Mouse (Mus musculus): ENCODE data around the gene Eif4b. TPM values are rescaled to one million over a fixed set of nuclear protein-coding genes. Genes with fewer than 3 reads are reported as not detected.

Gene Eif4b
- polyA plus RNA-seq (2015; fragmentation: Illumina TruSeq; extraction: RNeasy Lipid Tissue Mini Kit (QIAGEN cat#74804); ENCODE audit: insufficient read depth, low read depth, low replicate concordance): 35.5 TPM

DNA sequence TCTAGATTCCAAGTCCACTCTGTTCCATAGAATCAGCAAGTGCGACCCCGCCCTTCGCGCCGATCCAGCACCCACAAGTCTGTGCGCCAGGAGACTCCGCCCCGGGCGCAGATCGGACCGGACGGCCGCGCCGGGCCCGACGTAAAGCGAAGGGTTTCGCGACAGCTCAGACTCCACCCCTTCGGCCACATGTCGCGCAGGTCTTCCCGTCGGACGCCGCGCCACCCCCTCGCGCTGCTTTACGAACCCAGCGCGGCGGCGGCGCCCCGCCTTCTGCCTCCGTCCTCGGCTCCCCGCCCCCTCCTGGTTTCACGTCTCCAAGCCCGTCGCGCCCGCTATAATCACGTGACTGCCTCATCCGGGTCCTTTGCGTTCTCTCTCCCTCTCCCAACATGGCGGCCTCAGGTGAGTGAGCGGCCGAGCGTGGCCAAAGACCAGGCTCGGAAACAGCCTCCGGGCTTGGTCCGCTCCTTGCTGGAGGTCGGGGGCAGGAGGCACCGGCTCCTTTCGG, at the start of gene Eif4b:
TSS of gene Eif4b (plus strand) at position 215 of the 511 bp plus-strand sequence.

DNA sequence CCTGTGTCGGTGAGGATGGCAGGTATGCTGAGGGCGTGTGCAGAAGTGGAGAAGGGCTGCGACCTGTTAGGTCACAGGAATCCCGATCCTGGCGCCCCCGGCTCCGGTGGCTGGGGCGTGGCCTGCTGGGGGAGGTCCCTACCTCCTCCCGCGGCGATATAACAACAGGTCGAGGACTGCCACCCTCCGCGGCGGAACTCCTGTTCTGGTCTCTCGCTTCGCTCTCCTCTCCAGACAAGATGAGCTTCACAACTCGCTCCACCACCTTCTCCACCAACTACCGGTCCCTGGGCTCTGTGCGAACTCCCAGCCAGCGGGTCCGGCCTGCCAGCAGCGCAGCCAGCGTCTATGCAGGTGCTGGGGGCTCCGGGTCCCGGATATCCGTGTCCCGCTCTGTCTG, 45.5 kb upstream of the Eif4b start, which contains the start of gene Krt18:
TSS of gene Krt18 (plus strand) at position 141 of the 400 bp plus-strand sequence.

DNA sequence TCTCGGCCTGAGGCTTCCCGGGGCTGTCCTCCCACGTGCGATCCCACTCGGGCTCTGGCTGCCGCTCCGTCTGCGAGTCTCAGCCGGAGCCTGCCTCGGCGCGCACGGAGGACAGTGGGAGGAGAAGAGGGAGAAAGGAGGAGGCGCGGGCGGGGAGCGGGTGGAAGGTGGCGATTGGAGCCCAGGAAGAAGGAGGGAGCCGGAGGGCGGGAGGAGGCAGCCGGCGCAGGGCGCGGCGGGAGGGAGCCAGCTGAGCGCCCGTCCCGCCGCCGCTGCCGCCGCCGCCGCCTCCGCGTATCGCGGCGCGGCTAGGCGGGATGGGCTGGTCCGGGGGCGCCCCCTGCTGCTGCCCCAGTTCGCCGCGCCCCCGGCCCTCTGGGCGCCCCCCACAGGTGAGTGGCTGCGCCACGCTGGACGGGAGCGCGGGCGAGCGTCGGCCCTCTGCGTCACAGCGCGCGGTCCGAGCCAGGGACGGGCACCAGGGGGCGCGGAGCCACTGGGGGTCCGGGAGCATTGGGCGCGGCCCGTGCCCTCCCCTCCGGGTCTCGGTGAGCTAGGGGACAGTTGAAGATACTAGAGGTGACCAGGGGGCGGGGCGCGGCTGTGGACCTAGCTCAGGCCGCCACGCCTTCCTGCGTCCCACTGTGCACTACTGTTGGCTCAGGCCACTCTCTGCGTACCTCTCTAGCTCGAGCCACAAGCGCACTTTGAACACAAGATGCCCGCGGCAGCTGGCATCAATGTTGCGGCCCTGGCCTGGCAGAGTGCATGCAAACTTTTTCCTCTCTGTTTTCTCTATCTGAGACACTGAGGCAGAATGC, 26.8 kb downstream of the Eif4b start, which contains the start of gene Tns2:
TSS of gene Tns2 (plus strand) at position 253 of the 821 bp plus-strand sequence.

DNA sequence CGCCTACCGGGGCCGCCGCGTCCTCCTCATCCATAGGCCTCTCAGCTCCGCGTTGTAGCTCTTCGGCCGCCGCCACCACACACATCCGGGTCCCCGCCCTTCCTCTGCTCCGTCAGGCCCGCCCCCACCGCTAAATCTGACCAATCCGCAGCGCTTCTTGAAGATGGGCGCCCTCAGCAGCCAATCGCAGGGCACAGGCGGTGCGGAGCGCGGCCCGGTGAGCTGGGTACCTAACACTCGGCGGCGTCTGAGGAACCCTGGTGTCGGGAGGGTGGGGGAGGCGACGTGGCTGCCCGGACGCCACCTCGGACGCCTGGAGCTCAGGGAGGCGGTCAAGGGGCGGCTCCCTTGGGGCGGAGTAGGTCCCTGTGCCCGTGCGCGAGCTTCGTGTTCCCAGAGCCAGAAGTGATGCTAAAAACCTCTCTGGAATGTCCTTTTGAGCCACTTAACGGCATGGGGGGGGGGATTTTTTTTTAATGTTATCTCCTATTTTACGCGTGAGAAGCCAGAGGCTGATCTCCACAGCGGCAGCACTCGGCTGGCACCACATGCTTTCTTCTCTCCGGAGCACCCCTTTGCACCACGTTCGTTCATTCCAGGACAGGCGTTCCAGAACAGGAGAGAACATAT, 62.7 kb downstream of the Eif4b start, which contains the start of gene Spryd3:
TSS of gene Spryd3 (minus strand) at position 106 of the 630 bp plus-strand sequence.

DNA sequence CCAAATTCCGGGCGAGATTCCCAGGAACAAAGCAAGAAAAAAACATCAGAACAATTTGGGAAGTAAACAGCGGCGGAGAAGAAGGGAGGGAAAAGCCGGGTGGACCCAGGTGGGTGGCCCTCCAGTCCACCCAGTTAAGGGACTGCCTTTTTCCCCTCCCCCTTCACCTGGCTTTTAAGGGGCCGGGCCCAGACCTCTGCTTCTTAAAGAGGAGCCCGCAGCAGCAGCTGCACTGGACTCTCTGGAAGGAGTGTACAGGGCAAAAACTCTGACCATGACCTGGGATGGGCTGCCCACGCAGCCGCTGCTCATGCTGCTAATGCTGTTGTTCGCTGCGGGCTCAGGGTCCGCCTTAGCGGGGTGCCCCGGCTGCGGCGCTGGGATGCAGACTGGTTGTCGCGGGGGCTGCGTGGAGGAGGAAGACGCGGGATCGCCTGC, 70.7 kb downstream of the Eif4b start, which contains the start of gene Igfbp6:
TSS of gene Igfbp6 (plus strand) at position 89 of the 438 bp plus-strand sequence.

Other genes with a start within 250 kb of the Eif4b start
- not detected for gene Krt1, start 223.0 kb upstream of the Eif4b start, polyA plus RNA-seq (2015; fragmentation: Illumina TruSeq; extraction: RNeasy Lipid Tissue Mini Kit (QIAGEN cat#74804); ENCODE audit: insufficient read depth, low read depth, low replicate concordance)
- gene Krt77, start 204.1 kb upstream of the Eif4b start, polyA plus RNA-seq (2015; fragmentation: Illumina TruSeq; extraction: RNeasy Lipid Tissue Mini Kit (QIAGEN cat#74804); ENCODE audit: insufficient read depth, low read depth, low replicate concordance): not detected
- 0.35 TPM for gene Krt76, start 180.9 kb upstream of the Eif4b start, polyA plus RNA-seq (2015; fragmentation: Illumina TruSeq; extraction: RNeasy Lipid Tissue Mini Kit (QIAGEN cat#74804); ENCODE audit: insufficient read depth, low read depth, low replicate concordance)
- gene Krt4, start 149.0 kb upstream of the Eif4b start, polyA plus RNA-seq (2015; fragmentation: Illumina TruSeq; extraction: RNeasy Lipid Tissue Mini Kit (QIAGEN cat#74804); ENCODE audit: insufficient read depth, low read depth, low replicate concordance): not detected
- gene Krt79, start 133.4 kb upstream of the Eif4b start, polyA plus RNA-seq (2015; fragmentation: Illumina TruSeq; extraction: RNeasy Lipid Tissue Mini Kit (QIAGEN cat#74804); ENCODE audit: insufficient read depth, low read depth, low replicate concordance): not detected
- not detected for gene Krt78, start 119.5 kb upstream of the Eif4b start, polyA plus RNA-seq (2015; fragmentation: Illumina TruSeq; extraction: RNeasy Lipid Tissue Mini Kit (QIAGEN cat#74804); ENCODE audit: insufficient read depth, low read depth, low replicate concordance)
- gene Krt8, start 69.3 kb upstream of the Eif4b start, polyA plus RNA-seq (2015; fragmentation: Illumina TruSeq; extraction: RNeasy Lipid Tissue Mini Kit (QIAGEN cat#74804); ENCODE audit: insufficient read depth, low read depth, low replicate concordance): 48.8 TPM
- gene Krt18, start 45.6 kb upstream of the Eif4b start, polyA plus RNA-seq (2015; fragmentation: Illumina TruSeq; extraction: RNeasy Lipid Tissue Mini Kit (QIAGEN cat#74804); ENCODE audit: insufficient read depth, low read depth, low replicate concordance): 66.9 TPM
- 62.5 TPM for gene Tns2, start 26.6 kb downstream of the Eif4b start, polyA plus RNA-seq (2015; fragmentation: Illumina TruSeq; extraction: RNeasy Lipid Tissue Mini Kit (QIAGEN cat#74804); ENCODE audit: insufficient read depth, low read depth, low replicate concordance)
- 11.0 TPM for gene Spryd3, start 62.5 kb downstream of the Eif4b start, polyA plus RNA-seq (2015; fragmentation: Illumina TruSeq; extraction: RNeasy Lipid Tissue Mini Kit (QIAGEN cat#74804); ENCODE audit: insufficient read depth, low read depth, low replicate concordance)
- 136 TPM for gene Igfbp6, start 70.6 kb downstream of the Eif4b start, polyA plus RNA-seq (2015; fragmentation: Illumina TruSeq; extraction: RNeasy Lipid Tissue Mini Kit (QIAGEN cat#74804); ENCODE audit: insufficient read depth, low read depth, low replicate concordance)
- 0.98 TPM for gene Soat2, start 76.8 kb downstream of the Eif4b start, polyA plus RNA-seq (2015; fragmentation: Illumina TruSeq; extraction: RNeasy Lipid Tissue Mini Kit (QIAGEN cat#74804); ENCODE audit: insufficient read depth, low read depth, low replicate concordance)
- 19.2 TPM for gene Zfp740, start 129.5 kb downstream of the Eif4b start, polyA plus RNA-seq (2015; fragmentation: Illumina TruSeq; extraction: RNeasy Lipid Tissue Mini Kit (QIAGEN cat#74804); ENCODE audit: insufficient read depth, low read depth, low replicate concordance)
- 14.2 TPM for gene Csad, start 131.0 kb downstream of the Eif4b start, polyA plus RNA-seq (2015; fragmentation: Illumina TruSeq; extraction: RNeasy Lipid Tissue Mini Kit (QIAGEN cat#74804); ENCODE audit: insufficient read depth, low read depth, low replicate concordance)
- 2.8 TPM for gene Itgb7, start 158.2 kb downstream of the Eif4b start, polyA plus RNA-seq (2015; fragmentation: Illumina TruSeq; extraction: RNeasy Lipid Tissue Mini Kit (QIAGEN cat#74804); ENCODE audit: insufficient read depth, low read depth, low replicate concordance)
- 13.8 TPM for gene Rarg, start 183.7 kb downstream of the Eif4b start, polyA plus RNA-seq (2015; fragmentation: Illumina TruSeq; extraction: RNeasy Lipid Tissue Mini Kit (QIAGEN cat#74804); ENCODE audit: insufficient read depth, low read depth, low replicate concordance)
- gene Gm9918, start 196.8 kb downstream of the Eif4b start, polyA plus RNA-seq (2015; fragmentation: Illumina TruSeq; extraction: RNeasy Lipid Tissue Mini Kit (QIAGEN cat#74804); ENCODE audit: insufficient read depth, low read depth, low replicate concordance): not detected
- 8.9 TPM for gene Mfsd5, start 205.7 kb downstream of the Eif4b start, polyA plus RNA-seq (2015; fragmentation: Illumina TruSeq; extraction: RNeasy Lipid Tissue Mini Kit (QIAGEN cat#74804); ENCODE audit: insufficient read depth, low read depth, low replicate concordance)
- gene Espl1, start 222.5 kb downstream of the Eif4b start, polyA plus RNA-seq (2015; fragmentation: Illumina TruSeq; extraction: RNeasy Lipid Tissue Mini Kit (QIAGEN cat#74804); ENCODE audit: insufficient read depth, low read depth, low replicate concordance): 1.5 TPM

Data from pancreas, adult 10 weeks (tissue).